Mouse (Mus musculus) cortical plate, adult 2 months (tissue): ENCODE measurements around the gene Ddx27.

Source experiments
- CTCF ChIP-seq: fragments of 200-500 bp; IDR thresholded peaks from 2 replicates; pipeline ENCODE4 v1.5.1; 2011; ENCODE audit warnings: mild to moderate bottlenecking, control low read depth, low read length; ENCODE audit not compliant: insufficient read depth; ENCODE audit errors: extremely low read depth
- POLR2A ChIP-seq: fragments of 200-500 bp; IDR thresholded peaks from 2 replicates; pipeline ENCODE4 v1.6.1; 2011; ENCODE audit warnings: mild to moderate bottlenecking, low read length, control low read depth; ENCODE audit not compliant: insufficient read depth; ENCODE audit errors: extremely low read depth

DNA sequence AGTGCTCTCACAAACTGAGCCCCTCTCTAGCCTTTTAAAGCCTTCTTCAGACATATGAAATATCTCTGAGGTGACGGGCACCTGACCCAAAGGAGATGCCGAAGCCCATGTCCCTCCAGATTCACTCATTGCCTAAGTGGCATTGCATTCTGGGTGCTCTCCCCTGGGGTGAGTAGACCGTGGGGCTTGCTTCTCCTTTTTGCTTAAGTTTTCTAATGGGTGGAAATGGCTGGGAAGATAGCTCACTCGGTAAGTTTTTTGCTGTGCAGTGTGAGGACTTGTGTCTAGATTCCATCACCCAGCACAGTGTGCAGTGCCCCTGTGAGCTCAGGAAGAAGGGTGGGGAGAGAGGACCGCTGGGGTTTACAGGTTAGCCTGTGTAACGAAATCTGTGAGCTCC, 52.6 kb downstream of the Ddx27 start:
- TF ChIP-seq CTCF (no peak), POLR2A (no peak)
